Mouse (Mus musculus): ENCODE data around the gene Pctp.

- TF ChIP-seq USF1 (IDR thresholded peaks at IDR 0.05; ENCODE audit: low read depth, low read length): no peak
- no peak for TF ChIP-seq CTCF (IDR thresholded peaks at IDR 0.05 in 2 of 3, conservative IDR thresholded peaks at IDR 0.05 in 1 of 3; ENCODE audit: control insufficient read depth in 1 of 3, insufficient read depth in 1 of 3, low read depth in 2 of 3, low read length in 3 of 3, poor library complexity in 1 of 3, severe bottlenecking in 1 of 3)
- no peak for TF ChIP-seq POLR2A (IDR thresholded peaks at IDR 0.05; ENCODE audit: control insufficient read depth in 1 of 2, insufficient read depth in 1 of 2, low read depth in 1 of 2, low read length in 2 of 2, poor library complexity in 1 of 2)
- TF ChIP-seq MAX (IDR thresholded peaks at IDR 0.05; ENCODE audit: low read length): no peak
- peak; percentile 73 for TF ChIP-seq ZNF384 (IDR thresholded peaks at IDR 0.05; ENCODE audit: low read depth, low read length)
- TF ChIP-seq TAL1 (IDR thresholded peaks at IDR 0.05; ENCODE audit: low read length): no peak
- TF ChIP-seq E2F4 (IDR thresholded peaks at IDR 0.05; ENCODE audit: borderline replicate concordance, low read depth, low read length): no peak
- TF ChIP-seq UBTF (IDR thresholded peaks at IDR 0.05; ENCODE audit: borderline replicate concordance, insufficient read depth, low read depth, low read length): no peak
- no peak for TF ChIP-seq POLR2AphosphoS2 (IDR thresholded peaks at IDR 0.05; ENCODE audit: low read length)
- TF ChIP-seq ZMIZ1 (IDR thresholded peaks at IDR 0.05; ENCODE audit: low read depth, low read length): no peak
- TF ChIP-seq SMC3 (IDR thresholded peaks at IDR 0.05; ENCODE audit: low read depth, low read length): no peak
Measured at GRCm38 (mm10) chr11:90029354-90029753, 26.7 kb upstream of the Pctp start.
